Mouse (Mus musculus) heart, embryonic 16.5 days (tissue): ENCODE measurements around the gene Dcaf4. TPM values are rescaled to one million over a fixed set of nuclear protein-coding genes. Genes with fewer than 3 reads are reported as not detected.

Source experiments
- ATAC-seq: fragments of 200-750 bp; cut with Nextera tagmentation; replicated peaks from 2 replicates; pipeline ENCODE4 v1.8.0; 2017; ENCODE audit warnings: moderate number of reproducible peaks; ENCODE audit not compliant: insufficient read depth, low FRiP score; ENCODE audit errors: extremely low read depth
- H3K27ac ChIP-seq: fragments of 300-500 bp; sonication (generic); 2 replicates; pipeline ENCODE4 v1.5.1; 2014; ENCODE audit warnings: mild to moderate bottlenecking, low read length, control low read depth, moderate library complexity
- H3K27me3 ChIP-seq: fragments of 300-500 bp; sonication (generic); 2 replicates; pipeline ENCODE4 v1.6.1; 2014; ENCODE audit warnings: low read length, mixed read lengths; ENCODE audit not compliant: control insufficient read depth, insufficient read depth
- H3K36me3 ChIP-seq: fragments of 300-500 bp; sonication (generic); 2 replicates; pipeline ENCODE4 v1.6.1; 2014; ENCODE audit not compliant: control insufficient read depth, insufficient read depth
- H3K4me1 ChIP-seq: fragments of 300-500 bp; sonication (generic); 2 replicates; pipeline ENCODE4 v1.6.1; 2014; ENCODE audit warnings: low read length, mixed read lengths; ENCODE audit not compliant: control insufficient read depth, insufficient read depth
- H3K4me2 ChIP-seq: fragments of 300-500 bp; sonication (generic); 2 replicates; pipeline ENCODE4 v1.6.1; 2014; ENCODE audit warnings: low read depth, mild to moderate bottlenecking, control low read depth, low read length
- H3K4me3 ChIP-seq: fragments of 300-500 bp; sonication (generic); 2 replicates; pipeline ENCODE4 v1.5.1; 2014; ENCODE audit warnings: mild to moderate bottlenecking, control low read depth, low read length
- H3K9ac ChIP-seq: fragments of 300-500 bp; sonication (generic); 2 replicates; pipeline ENCODE4 v1.6.1; 2014; ENCODE audit warnings: low read length, control low read depth
- H3K9me3 ChIP-seq: fragments of 300-500 bp; sonication (generic); replicated peaks from 2 replicates; pipeline ENCODE4 v1.6.1; 2016; ENCODE audit warnings: low read length; ENCODE audit not compliant: control insufficient read depth
- WGBS: fragments of 180-500 bp; shearing (Covaris S2); extraction: QIAGEN DNeasy Blood & Tissue Kit; methylation state at CpG from one replicate; pipeline ENCODE4 v1.1.7; 2014; 5-methylcytosine and 5-hydroxymethylcytosine counted together
- polyA plus RNA-seq: library from polyadenylated mRNA; unstranded; fragments of >200 nt; fragmentation: Nextera tagmentation; extraction: Ambion mirVana; gene quantifications from 2 replicates; pipeline ENCODE4 v1.2.1, GENCODE M21; 2015

Gene Dcaf4
- 26.9 and 27.4 TPM in 2 replicates for polyA plus RNA-seq

GRCm38 (mm10) chr12:83520311-83520890 is at the start of gene Dcaf4:
Gene Dcaf4, plus strand, starts transcription at chr12:83520466.
- Histone ChIP-seq H3K4me2 (peak within 1 kb of the TSS; percentile 73), H3K4me1 (peaks cover 28% of the 10 kb centered on the region), H3K9me3 (no peaks in the 10 kb centered on the region), H3K27me3 (no peaks in the 10 kb centered on the region), H3K9ac (peak within 1 kb of the TSS; percentile 81), H3K4me3 (peak within 1 kb of the TSS; percentile 90), H3K36me3 (no peaks in the 10 kb centered on the region), H3K27ac (peak within 1 kb of the TSS; percentile 73)
- ATAC-seq, result peak; percentile 99
- under 1% methylated on average over 32 of the region's 32 CpGs for WGBS

GRCm38 (mm10) chr12:83471760-83472159 is 48.5 kb upstream of the Dcaf4 start:
- H3K36me3 ChIP-seq, result no peaks in the 10 kb centered on the region
- H3K9me3 ChIP-seq, result no peaks in the 10 kb centered on the region
- H3K4me3 ChIP-seq, result no peak overlapping the region
- no peak overlapping the region for H3K9ac ChIP-seq
- H3K4me2 ChIP-seq, result no peak overlapping the region
- 26% methylated on average over 7 of the region's 7 CpGs for WGBS
- H3K4me1 ChIP-seq, result peaks cover 27% of the 10 kb centered on the region
- H3K27me3 ChIP-seq, result no peaks in the 10 kb centered on the region
- H3K27ac ChIP-seq, result no peak overlapping the region
- ATAC-seq, result peak; percentile 58; the same call in 1 of the 2 replicates

- H3K27me3 ChIP-seq, result no peaks in the 10 kb centered on the region
- H3K4me3 ChIP-seq, result no peak overlapping the region
- H3K4me1 ChIP-seq, result peaks cover 29% of the 10 kb centered on the region
- no peaks in the 10 kb centered on the region for H3K9me3 ChIP-seq
- no peaks in the 10 kb centered on the region for H3K36me3 ChIP-seq
- ATAC-seq, result no peak
- H3K27ac ChIP-seq, result peak overlapping the region; percentile 47
- no peak overlapping the region for H3K9ac ChIP-seq
- WGBS, result 28% methylated on average over 5 of the region's 5 CpGs
- peak overlapping the region; percentile 21; the same call in 1 of the 2 replicates for H3K4me2 ChIP-seq
Measured at GRCm38 (mm10) chr12:83473987-83474600, 46.2 kb upstream of the Dcaf4 start.

DNA sequence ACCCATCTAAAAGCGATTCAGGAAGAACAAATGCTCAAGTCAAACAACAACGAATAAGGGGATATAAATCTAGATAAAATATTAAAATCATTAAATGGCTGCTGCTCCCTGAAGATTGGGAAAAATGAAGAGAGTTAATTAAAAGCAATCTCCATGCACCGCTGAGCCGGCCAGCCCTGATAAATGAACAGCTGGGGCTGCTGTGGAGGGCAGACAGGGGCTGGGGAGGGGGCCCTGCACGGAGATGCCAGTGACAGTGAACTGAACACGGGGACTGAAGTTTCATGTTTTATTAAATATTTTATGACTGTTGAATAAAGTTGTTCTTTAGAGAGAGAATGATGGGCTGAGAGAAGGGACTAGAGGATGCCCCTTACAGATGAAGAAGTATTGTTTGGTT is 44.8 kb upstream of the Dcaf4 start:
- no peak for ATAC-seq

DNA sequence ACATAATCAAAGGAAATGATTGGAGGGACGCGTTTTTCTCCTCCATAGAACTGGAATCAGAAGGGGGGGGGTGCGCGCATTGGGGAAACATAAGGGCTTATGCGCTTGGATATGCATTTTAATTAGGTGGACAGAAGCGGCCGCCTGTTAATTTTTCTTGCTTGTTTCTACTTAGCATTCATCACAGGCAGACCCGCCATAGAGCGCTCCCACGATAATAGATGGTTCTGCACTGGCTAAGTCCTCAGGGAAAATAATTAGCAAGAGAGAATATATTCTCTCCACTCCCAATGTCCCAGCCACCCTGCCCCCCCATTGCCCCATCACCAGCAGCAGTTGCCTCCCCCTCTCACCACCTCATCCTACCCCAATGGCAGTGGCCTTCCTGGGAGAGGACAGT is 44.0 kb upstream of the Dcaf4 start:
- no peak for ATAC-seq
- 88% methylated on average over 10 of the region's 10 CpGs for WGBS
- H3K9ac ChIP-seq, result no peak overlapping the region
- H3K36me3 ChIP-seq, result no peaks in the 10 kb centered on the region
- H3K4me3 ChIP-seq, result no peak overlapping the region
- H3K27ac ChIP-seq, result no peak overlapping the region
- no peaks in the 10 kb centered on the region for H3K27me3 ChIP-seq
- peaks cover 28% of the 10 kb centered on the region for H3K4me1 ChIP-seq
- no peaks in the 10 kb centered on the region for H3K9me3 ChIP-seq
- no peak overlapping the region for H3K4me2 ChIP-seq

More for the DNA sequence above, 44.8 kb upstream of the Dcaf4 start:
- 53% methylated on average over 6 of the region's 6 CpGs for WGBS
- Histone ChIP-seq H3K4me1 (peaks cover 29% of the 10 kb centered on the region), H3K9me3 (no peaks in the 10 kb centered on the region), H3K36me3 (no peaks in the 10 kb centered on the region), H3K4me2 (no peak overlapping the region), H3K27ac (no peak overlapping the region), H3K27me3 (no peaks in the 10 kb centered on the region), H3K9ac (no peak overlapping the region), H3K4me3 (no peak overlapping the region)

DNA sequence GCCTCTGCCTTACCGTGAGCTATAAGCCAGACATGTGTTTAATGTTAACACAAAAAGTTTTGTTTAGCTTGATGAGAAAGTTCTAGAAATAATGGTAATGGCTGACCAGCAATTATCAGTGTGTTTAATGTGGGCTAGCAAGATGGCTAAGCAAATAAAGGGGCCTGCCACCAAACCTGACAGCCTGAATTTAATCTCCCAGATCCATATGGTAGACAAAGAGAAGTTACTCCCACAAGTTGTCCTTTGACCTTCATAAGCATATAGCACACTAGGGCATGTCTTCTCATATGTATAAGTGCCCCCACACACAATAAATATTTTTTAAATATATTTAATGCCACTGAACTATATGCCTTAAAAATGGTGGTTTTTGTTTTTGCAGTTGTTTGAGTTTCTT is 41.1 kb upstream of the Dcaf4 start:
- Histone ChIP-seq H3K9ac (no peak overlapping the region), H3K36me3 (no peaks in the 10 kb centered on the region), H3K27ac (no peak overlapping the region), H3K9me3 (no peaks in the 10 kb centered on the region), H3K4me3 (no peak overlapping the region), H3K4me1 (peaks cover 21% of the 10 kb centered on the region), H3K4me2 (no peak overlapping the region), H3K27me3 (no peaks in the 10 kb centered on the region)
- 47% methylated on average over 1 of the region's 1 CpGs for WGBS
- no peak for ATAC-seq

DNA sequence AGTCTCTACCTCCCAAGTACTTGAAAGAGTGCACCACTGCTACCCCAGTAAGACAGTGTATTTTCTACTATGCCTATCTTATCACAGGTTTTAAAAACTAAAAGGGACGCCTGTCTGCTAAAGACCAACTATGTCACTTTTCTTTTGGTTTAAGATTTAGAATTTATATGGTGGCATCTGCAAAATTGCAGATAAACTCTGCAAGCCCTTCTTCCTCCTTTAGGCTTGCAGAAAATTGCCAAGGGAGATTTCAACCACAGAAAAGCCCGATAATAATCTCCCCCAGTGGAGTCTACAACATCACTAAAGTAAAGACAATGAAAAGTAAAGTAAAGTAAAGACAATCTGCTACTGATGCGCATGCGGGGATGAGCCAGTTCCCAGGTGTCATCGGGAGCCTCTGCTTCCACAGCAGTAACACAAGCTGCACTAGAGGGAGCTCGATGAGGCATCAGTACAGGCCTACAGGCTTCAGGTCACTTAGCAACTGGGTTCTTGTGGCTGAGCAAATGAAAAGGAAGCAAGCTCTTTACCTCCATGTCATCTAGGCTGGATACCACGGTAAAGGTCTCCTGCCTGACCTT is 40.4 kb upstream of the Dcaf4 start:
- no peaks in the 10 kb centered on the region for H3K9me3 ChIP-seq
- H3K4me1 ChIP-seq, result peaks cover 26% of the 10 kb centered on the region
- WGBS, result 71% methylated on average over 7 of the region's 7 CpGs
- no peaks in the 10 kb centered on the region for H3K27me3 ChIP-seq
- no peaks in the 10 kb centered on the region for H3K36me3 ChIP-seq
- no peak overlapping the region for H3K27ac ChIP-seq
- H3K4me2 ChIP-seq, result no peak overlapping the region
- H3K4me3 ChIP-seq, result no peak overlapping the region
- no peak overlapping the region for H3K9ac ChIP-seq
- no peak for ATAC-seq

- no peaks in the 10 kb centered on the region for H3K36me3 ChIP-seq
- H3K4me1 ChIP-seq, result peaks cover 31% of the 10 kb centered on the region
- H3K9ac ChIP-seq, result no peak overlapping the region
- H3K4me2 ChIP-seq, result no peak overlapping the region
- ATAC-seq, result no peak
- 63% methylated on average over 4 of the region's 4 CpGs for WGBS
- H3K9me3 ChIP-seq, result no peaks in the 10 kb centered on the region
- no peak overlapping the region for H3K4me3 ChIP-seq
- H3K27me3 ChIP-seq, result no peaks in the 10 kb centered on the region
- H3K27ac ChIP-seq, result peak overlapping the region; percentile 6; the same call in 1 of the 2 replicates
Measured at GRCm38 (mm10) chr12:83481439-83481838, 38.8 kb upstream of the Dcaf4 start.

GRCm38 (mm10) chr12:83483653-83484052 is 36.6 kb upstream of the Dcaf4 start:
- no peak overlapping the region for H3K4me3 ChIP-seq
- H3K27ac ChIP-seq, result peak overlapping the region; percentile 79
- no peaks in the 10 kb centered on the region for H3K27me3 ChIP-seq
- no peaks in the 10 kb centered on the region for H3K36me3 ChIP-seq
- H3K4me2 ChIP-seq, result peak overlapping the region; percentile 41
- H3K9me3 ChIP-seq, result no peaks in the 10 kb centered on the region
- no peak for ATAC-seq
- 32% methylated on average over 5 of the region's 5 CpGs for WGBS
- H3K4me1 ChIP-seq, result peaks cover 28% of the 10 kb centered on the region
- H3K9ac ChIP-seq, result no peak overlapping the region
